Mouse (Mus musculus): ENCODE data around the gene Hoxd4.

Hoxd4 gene

GRCm38 (mm10) chr2:74711721-74712621 lies at the start of gene Hoxd4, which contains the start of gene Hoxd3:
Gene Hoxd4 (plus strand): TSS chr2:74711929.
Gene Hoxd3 (plus strand): TSS chr2:74711927.
- no peak for DNase-seq (ENCODE audit: low read depth, low spot score)

GRCm38 (mm10) chr2:74663291-74663925 lies 48.3 kb upstream of the Hoxd4 start:
- DNase-seq (ENCODE audit: low read depth, low spot score), result no peak

DNA sequence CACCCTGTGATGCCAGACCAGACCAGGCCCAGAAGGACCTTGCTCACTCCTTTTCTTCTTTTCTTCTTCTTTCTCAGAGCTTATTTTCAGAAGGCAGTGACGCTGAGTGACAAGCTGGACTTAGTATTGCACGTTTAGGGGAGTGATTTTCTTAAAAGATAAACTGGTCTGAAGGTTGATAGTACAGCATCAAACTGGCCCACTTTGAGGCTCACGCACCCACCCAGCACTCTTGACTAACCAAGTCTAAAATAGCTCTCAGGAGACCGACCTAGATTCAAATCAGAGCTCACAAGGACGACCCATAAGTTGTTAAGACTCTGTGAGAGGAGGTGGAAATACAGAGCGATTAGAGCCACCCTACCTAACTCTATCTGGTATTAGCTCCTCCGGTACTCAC lies 45.3 kb upstream of the Hoxd4 start:
- no peak for DNase-seq (ENCODE audit: low read depth, low spot score)

DNA sequence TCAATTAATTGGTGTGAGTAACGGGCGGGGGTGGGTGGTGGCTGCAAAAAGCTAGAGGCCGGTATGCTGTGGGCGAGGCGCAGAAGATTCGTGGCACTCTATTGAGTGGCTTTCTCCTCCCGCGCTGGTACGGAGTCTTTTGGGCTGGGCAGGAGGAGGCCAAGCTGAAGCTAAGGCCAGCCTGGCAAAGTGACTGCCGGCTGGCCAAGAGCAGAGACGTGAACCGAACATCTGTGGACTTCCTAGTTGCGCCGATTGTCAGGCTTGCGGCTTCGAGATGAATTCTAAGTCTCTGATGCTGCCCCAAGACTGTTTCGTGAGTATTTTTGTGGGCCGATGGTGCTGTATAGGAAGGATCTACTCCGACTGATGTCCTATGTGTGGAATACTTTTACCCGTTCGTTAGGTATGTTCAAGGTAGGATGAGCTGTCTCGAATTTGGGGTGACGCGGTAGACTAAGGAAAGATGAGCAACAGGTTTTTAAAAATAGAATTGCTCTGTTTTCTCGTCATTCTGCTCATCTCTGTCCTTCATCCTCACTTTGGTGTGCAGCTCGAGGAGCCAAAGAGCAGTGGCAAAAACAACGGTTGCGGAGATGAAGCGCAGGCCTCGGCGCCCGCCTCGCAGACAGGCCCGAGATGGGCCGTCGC lies 44.4 kb upstream of the Hoxd4 start:
- DNase-seq (ENCODE audit: low read depth, low spot score), result no peak

- DNase-seq (ENCODE audit: low read depth, low spot score), result no peak
Observed at GRCm38 (mm10) chr2:74667842-74668357, 43.8 kb upstream of the Hoxd4 start, which contains the start of gene Hoxd13. Gene Hoxd13 (plus strand): TSS chr2:74668310.

DNA sequence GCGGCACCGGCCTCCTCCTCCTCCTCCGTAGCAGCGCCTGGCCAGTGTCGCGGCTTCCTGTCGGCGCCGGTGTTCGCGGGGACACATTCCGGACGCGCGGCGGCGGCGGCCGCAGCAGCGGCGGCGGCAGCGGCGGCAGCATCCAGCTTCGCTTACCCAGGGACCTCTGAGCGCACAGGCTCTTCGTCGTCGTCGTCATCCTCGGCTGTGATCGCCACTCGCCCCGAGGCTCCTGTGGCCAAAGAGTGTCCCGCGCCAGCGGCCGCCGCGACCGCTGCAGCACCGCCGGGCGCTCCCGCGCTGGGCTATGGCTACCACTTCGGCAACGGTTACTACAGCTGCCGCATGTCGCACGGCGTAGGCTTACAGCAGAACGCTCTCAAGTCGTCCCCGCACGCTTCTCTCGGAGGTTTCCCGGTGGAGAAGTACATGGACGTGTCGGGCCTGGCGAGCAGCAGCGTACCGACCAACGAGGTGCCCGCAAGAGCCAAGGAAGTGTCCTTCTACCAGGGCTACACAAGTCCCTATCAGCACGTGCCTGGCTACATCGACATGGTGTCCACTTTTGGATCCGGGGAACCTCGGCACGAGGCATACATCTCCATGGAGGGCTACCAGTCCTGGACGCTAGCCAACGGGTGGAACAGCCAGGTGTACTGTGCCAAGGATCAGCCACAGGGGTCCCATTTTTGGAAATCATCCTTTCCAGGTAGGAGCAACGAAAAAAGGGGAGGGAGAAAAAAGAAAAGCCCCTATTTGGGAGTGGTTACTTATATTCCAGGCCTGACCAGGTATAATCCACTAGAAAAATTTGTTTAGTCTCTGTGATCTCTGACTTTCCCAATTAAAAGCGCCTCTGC lies 43.1 kb upstream of the Hoxd4 start:
- no peak for DNase-seq (ENCODE audit: low read depth, low spot score)

DNA sequence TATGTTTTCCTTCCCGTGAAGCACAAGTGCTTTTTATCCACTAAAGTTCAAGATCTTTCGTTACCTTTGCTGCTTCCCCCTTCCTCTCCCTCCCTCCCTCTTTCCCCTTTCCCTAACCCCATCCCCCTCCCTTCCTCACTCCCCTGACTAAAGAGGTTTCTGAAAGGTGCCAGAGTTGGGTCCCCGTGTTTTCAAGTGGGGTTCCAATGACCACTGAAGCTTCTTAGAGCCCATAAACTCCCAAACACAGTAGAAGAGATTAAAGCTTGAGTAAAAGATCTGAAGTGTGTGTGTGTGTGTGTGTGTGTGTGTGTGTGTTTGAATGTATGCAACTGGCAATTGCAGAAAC lies 42.5 kb upstream of the Hoxd4 start:
- no peak for DNase-seq (ENCODE audit: low read depth, low spot score)

DNA sequence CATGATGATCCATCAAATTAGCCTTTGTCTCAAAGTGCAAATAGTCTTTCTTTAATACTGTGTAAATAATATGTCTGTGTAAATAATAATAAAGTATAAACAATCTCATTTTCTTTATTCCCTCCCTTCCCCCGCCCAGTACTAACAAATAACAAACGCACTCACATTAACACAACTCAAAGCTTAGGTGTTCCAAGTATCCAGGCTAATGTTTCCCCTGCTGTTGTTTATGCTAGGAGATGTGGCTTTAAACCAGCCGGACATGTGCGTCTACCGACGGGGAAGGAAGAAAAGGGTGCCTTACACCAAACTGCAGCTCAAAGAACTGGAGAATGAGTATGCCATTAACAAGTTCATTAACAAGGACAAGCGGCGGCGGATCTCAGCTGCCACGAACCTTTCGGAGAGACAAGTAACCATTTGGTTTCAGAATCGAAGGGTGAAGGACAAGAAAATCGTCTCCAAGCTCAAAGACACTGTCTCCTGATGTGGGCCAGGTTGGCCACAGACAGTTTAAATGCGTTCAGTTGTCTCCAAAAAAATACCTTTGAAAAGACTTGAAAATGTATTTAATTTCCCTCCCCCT lies 42.0 kb upstream of the Hoxd4 start:
- DNase-seq (ENCODE audit: low read depth, low spot score), result no peak

DNA sequence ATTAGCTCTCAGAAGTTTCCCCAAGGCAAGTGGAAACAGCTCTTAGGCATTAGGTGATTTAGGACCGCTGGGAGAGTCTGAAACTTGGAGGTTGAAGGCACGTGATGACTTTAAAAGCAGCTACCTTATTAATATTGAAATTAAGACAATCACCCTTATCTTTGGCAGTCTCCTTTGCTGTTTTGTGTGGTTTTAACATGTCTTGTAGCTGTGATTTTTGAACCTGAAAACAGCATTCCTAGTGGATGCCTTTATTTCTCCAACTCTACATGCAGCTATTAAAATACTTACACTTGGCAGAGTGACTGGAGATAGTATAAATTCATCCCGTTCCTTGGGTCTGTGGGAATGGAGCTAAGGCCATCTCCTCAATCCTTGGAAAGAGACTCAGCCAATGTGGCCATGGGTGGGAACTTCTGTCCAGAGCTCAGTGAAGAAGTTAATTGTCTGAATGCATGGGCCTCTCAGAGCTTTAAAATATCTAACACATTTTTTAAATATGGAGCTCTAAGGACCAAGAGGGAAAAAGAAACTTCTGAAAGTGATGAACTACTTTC lies 41.0 kb upstream of the Hoxd4 start:
- DNase-seq (ENCODE audit: low read depth, low spot score), result no peak

GRCm38 (mm10) chr2:74671847-74672246 lies 39.9 kb upstream of the Hoxd4 start:
- DNase-seq (ENCODE audit: low read depth, low spot score), result no peak

DNA sequence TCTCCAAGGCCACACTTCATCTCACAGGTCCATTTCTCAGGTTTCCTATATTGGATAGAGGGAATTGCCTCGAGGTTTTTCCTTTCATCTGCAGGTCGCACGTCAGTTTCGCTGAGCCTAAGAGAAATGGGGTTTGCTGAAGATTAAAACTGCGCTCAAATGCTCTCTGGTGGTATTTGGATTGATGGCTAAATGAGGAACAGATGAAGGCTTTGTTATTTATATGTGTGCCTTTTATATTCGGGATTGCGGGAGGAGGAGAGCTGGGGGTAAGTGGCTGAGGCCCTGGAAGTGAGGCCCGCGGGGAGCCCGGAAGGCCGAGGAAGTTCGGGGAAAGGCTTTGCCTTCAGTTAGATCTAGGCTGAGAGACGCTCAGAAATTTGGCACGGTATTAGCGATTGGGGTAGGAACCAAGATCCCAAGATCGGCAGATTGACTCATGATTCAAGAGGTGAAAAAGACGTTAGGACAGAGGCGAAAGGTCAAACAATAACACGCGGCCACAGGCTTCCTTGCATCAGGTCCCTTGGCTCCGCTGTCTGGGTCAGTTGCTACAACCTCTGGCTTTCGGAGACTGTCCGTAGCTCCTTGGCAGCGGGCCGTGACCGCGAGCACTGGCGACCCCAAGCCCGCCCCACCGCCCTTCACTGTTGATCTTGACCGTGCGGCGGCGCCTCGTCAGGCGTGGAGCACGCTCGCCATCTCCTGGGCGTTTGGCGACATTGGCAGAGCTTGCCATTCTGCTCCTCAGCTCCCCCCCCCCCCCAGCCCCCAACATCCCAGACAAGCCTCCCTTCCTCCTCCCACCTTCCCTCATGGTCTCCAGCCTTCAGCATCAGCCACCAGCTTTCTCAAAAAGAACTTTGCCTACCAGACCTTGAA lies 39.0 kb upstream of the Hoxd4 start:
- peak; percentile 56 for DNase-seq (ENCODE audit: low read depth, low spot score)

- DNase-seq (ENCODE audit: low read depth, low spot score), result no peak
Observed at GRCm38 (mm10) chr2:74673835-74674425, 37.8 kb upstream of the Hoxd4 start.

- no peak for DNase-seq (ENCODE audit: low read depth, low spot score)
Observed at GRCm38 (mm10) chr2:74674881-74675665, 36.7 kb upstream of the Hoxd4 start, which contains the start of gene Hoxd12. Gene Hoxd12 (plus strand): TSS chr2:74675013.

GRCm38 (mm10) chr2:74675666-74676282 lies 36.0 kb upstream of the Hoxd4 start:
- DNase-seq (ENCODE audit: low read depth, low spot score), result no peak

- DNase-seq (ENCODE audit: low read depth, low spot score), result no peak
Observed at GRCm38 (mm10) chr2:74676376-74677052, 35.2 kb upstream of the Hoxd4 start.

DNA sequence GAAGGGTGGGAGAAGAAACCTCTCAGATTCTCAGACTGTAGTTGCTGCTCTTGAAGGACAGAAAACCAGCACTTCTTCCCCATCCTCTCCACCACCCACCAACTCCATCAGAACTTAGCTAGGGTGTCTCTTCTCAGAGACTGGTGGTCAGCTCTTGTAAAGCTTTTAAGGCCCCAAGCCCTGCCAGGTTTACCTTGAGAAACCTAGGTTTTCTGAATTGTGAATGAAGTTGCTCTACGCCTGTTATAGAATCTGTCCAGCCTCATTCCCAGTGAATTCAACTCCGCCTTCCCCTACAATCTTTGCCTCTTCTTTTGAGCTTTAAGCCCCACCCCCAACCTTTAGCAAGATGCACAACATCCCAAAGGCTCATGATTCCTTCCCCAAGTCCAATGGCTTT lies 34.6 kb upstream of the Hoxd4 start:
- DNase-seq (ENCODE audit: low read depth, low spot score), result no peak

DNA sequence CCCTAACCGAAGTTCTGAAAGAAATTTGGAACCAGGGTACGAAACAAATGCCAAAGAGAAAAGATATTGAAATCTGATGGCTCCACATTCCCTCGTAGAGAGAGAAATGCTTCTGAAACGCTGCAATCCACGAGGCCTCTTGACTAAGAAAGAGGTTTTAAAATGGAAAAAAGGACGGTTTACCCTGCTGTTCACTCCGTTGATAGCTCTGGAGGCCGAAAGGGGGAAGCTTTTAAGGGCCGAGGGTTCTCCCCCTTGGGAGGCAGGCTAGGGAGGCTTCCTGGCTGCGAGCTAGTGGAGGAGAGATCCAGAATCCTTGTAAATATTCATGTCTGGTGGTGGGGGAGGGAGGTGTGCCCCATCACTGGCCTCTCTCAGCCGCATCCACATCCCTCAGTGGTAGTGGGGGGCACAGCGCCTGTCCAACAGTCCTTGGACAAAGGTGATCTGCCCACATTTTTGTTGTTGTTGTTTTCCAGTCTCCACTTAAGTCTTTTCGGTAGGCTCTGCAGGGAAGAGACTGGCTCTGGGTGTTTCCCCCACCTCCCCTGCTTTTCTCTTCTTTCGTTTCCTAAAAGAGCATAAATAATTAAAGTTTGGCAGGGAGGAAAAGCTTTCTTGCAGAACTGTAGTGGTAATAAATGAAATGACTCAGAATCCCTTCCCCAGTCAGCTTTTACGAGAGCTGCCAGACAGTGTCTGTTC lies 32.7 kb upstream of the Hoxd4 start, which contains the start of gene Hoxd11:
Gene Hoxd11 (plus strand): TSS at position 667 of the 705 bp plus-strand sequence.
- DNase-seq (ENCODE audit: low read depth, low spot score), result no peak

Data from CD4-positive helper T cell, adult 2 months (primary cell).